Mouse (Mus musculus) embryonic fibroblast, embryonic 13.5 days (primary cell): ENCODE measurements around the gene Rom1.

Source experiments
- CTCF ChIP-seq: IDR thresholded peaks from 2 replicates; pipeline ENCODE4 v1.5.1; 2011; ENCODE audit warnings: mild to moderate bottlenecking, control low read depth, low read length, moderate library complexity, borderline replicate concordance; ENCODE audit not compliant: insufficient read depth
- POLR2A ChIP-seq: IDR thresholded peaks from 2 replicates; pipeline ENCODE4 v1.6.1; 2011; ENCODE audit warnings: low read depth, mild to moderate bottlenecking, control low read depth, low read length, moderate library complexity

DNA sequence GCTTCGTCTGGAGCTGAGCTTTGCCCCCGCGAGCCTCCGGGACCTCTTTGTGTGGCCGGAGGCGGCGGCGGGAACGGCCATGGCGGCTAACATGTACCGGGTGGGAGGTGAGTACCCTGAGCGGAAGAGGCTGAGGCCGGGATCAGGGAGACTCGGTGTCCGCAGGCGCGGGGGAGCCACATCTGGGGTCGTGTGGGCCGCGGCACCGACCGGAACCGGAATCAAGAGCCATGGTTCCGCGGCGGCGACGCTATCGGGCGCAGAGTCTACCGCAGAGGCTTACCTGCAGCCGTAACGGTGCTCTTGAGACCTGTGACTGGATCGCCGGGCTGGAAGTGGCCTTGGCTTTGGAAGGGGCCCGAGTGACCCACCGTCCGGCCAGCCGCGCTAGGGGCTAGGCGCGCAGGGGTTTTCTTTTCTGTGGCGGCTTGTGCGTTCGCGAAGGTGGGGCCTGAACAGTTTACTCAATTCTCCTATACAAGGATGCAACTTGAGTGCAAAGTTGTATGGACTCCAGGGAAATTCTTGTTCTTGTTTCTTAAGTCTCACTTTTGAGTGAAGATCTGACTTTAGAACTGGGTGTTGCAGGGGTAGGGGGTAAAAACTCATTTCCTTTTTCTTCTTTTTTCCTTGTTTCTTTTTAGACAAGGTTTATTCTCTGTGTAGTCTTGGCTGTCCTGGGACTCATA lies 13.3 kb upstream of the Rom1 start:
- TF ChIP-seq POLR2A (no peak), CTCF (no peak)
